Mouse (Mus musculus): ENCODE data around the gene Lhx3. TPM values are rescaled to one million over a fixed set of nuclear protein-coding genes. Genes with fewer than 3 reads are reported as not detected.

Lhx3 gene
- total and polyA plus RNA-seq, 2 experiments from 2014 or later, result not detected

DNA sequence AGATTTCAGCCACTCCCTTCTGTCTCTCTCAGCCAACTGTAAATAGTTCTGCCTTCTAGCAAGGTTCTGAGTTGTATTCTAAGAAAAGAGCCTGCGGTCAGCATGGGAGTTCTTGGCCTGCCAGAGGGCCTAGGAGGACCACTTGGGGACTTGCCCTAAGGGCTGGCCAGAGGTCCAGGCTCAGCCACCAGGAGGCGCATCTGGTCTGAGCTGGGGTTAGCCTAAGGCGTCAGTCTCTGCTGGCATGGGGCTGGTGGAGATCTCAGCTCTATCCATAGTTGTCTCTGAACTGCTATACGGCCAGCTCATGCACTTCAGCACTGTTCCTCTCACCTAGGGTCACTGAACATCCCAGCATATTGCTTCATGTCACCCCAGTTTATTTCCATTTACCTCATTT is 54.8 kb downstream of the Lhx3 start:
- no peak overlapping the region for H3K4me3 ChIP-seq (ENCODE audit: low read depth, low read length)
- H3K36me3 ChIP-seq (ENCODE audit: insufficient read depth), result no peaks in the 10 kb centered on the region
- H3K27ac ChIP-seq (ENCODE audit: low read depth, low read length), result no peak overlapping the region
- WGBS, result 30% methylated on average over 4 of the region's 4 CpGs
- no peaks in the 10 kb centered on the region for H3K27me3 ChIP-seq (ENCODE audit: insufficient read depth, low read length)
- no peak for ATAC-seq
- H3K9me3 ChIP-seq (ENCODE audit: low read length), result no peaks in the 10 kb centered on the region
- no peak overlapping the region for H3K4me2 ChIP-seq (ENCODE audit: low read depth)
- no peak for DNase-seq
- peaks cover 17% of the 10 kb centered on the region; the same call in 1 of the 2 replicates for H3K4me1 ChIP-seq (ENCODE audit: insufficient read depth)
- H3K9ac ChIP-seq, result no peak overlapping the region
- peak; percentile 52 for TF ChIP-seq CTCF (IDR thresholded peaks at IDR 0.05; ENCODE audit: low read depth)

Other genes starting within 250 kb of the Lhx3 start
- gene Camsap1, start 225.0 kb downstream of the Lhx3 start, total RNA-seq (2014; rRNA removed), result 132 and 140 TPM in 2 replicates
- gene Camsap1, start 225.0 kb downstream of the Lhx3 start, polyA plus RNA-seq (2015; fragmentation: Nextera tagmentation; extraction: Ambion mirVana), result 50.4 and 60.0 TPM in 2 replicates
- gene Ubac1, start 186.5 kb downstream of the Lhx3 start, total RNA-seq (2014; rRNA removed), result 121 and 126 TPM in 2 replicates
- gene Ubac1, start 186.5 kb downstream of the Lhx3 start, polyA plus RNA-seq (2015; fragmentation: Nextera tagmentation; extraction: Ambion mirVana), result 139 and 150 TPM in 2 replicates
- gene Nacc2, start 85.1 kb downstream of the Lhx3 start, total RNA-seq (2014; rRNA removed), result 18.5 and 18.9 TPM in 2 replicates
- 12.3 and 18.3 TPM in 2 replicates for gene Nacc2, start 85.1 kb downstream of the Lhx3 start, polyA plus RNA-seq (2015; fragmentation: Nextera tagmentation; extraction: Ambion mirVana)
- gene Qsox2, start 29.2 kb upstream of the Lhx3 start, total RNA-seq (2014; rRNA removed), result 21.2 and 22.2 TPM in 2 replicates
- 5.5 and 9.1 TPM in 2 replicates for gene Qsox2, start 29.2 kb upstream of the Lhx3 start, polyA plus RNA-seq (2015; fragmentation: Nextera tagmentation; extraction: Ambion mirVana)
- gene Ccdc187, start 86.3 kb upstream of the Lhx3 start, total RNA-seq (2014; rRNA removed), result 1.5 and 2.0 TPM in 2 replicates
- gene Ccdc187, start 86.3 kb upstream of the Lhx3 start, polyA plus RNA-seq (2015; fragmentation: Nextera tagmentation; extraction: Ambion mirVana), result 0.13 TPM in 2 replicates
- gene Gpsm1, start 107.2 kb upstream of the Lhx3 start, total RNA-seq (2014; rRNA removed), result 242 and 257 TPM in 2 replicates
- gene Gpsm1, start 107.2 kb upstream of the Lhx3 start, polyA plus RNA-seq (2015; fragmentation: Nextera tagmentation; extraction: Ambion mirVana), result 140 and 149 TPM in 2 replicates
- gene Dnlz, start 143.8 kb upstream of the Lhx3 start, total RNA-seq (2014; rRNA removed), result 32.2 and 39.8 TPM in 2 replicates
- gene Dnlz, start 143.8 kb upstream of the Lhx3 start, polyA plus RNA-seq (2015; fragmentation: Nextera tagmentation; extraction: Ambion mirVana), result 28.8 and 33.2 TPM in 2 replicates
- 4.0 and 4.1 TPM in 2 replicates for gene Card9, start 152.6 kb upstream of the Lhx3 start, total RNA-seq (2014; rRNA removed)
- 0.84 and 1.8 TPM in 2 replicates for gene Card9, start 152.6 kb upstream of the Lhx3 start, polyA plus RNA-seq (2015; fragmentation: Nextera tagmentation; extraction: Ambion mirVana)
- gene Snapc4, start 172.4 kb upstream of the Lhx3 start, total RNA-seq (2014; rRNA removed), result 56.7 and 58.6 TPM in 2 replicates
- 14.9 and 19.1 TPM in 2 replicates for gene Snapc4, start 172.4 kb upstream of the Lhx3 start, polyA plus RNA-seq (2015; fragmentation: Nextera tagmentation; extraction: Ambion mirVana)
- gene Entr1, start 181.0 kb upstream of the Lhx3 start, total RNA-seq (2014; rRNA removed), result 160 and 179 TPM in 2 replicates
- gene Entr1, start 181.0 kb upstream of the Lhx3 start, polyA plus RNA-seq (2015; fragmentation: Nextera tagmentation; extraction: Ambion mirVana), result 146 and 152 TPM in 2 replicates
- gene Pmpca, start 181.1 kb upstream of the Lhx3 start, total RNA-seq (2014; rRNA removed), result 66.0 and 74.3 TPM in 2 replicates
- gene Pmpca, start 181.1 kb upstream of the Lhx3 start, polyA plus RNA-seq (2015; fragmentation: Nextera tagmentation; extraction: Ambion mirVana), result 76.1 and 85.7 TPM in 2 replicates
- 24.1 and 26.6 TPM in 2 replicates for gene Inpp5e, start 200.9 kb upstream of the Lhx3 start, total RNA-seq (2014; rRNA removed)
- 8.9 and 12.6 TPM in 2 replicates for gene Inpp5e, start 200.9 kb upstream of the Lhx3 start, polyA plus RNA-seq (2015; fragmentation: Nextera tagmentation; extraction: Ambion mirVana)
- gene Sec16a, start 236.9 kb upstream of the Lhx3 start, total RNA-seq (2014; rRNA removed), result 52.6 and 65.6 TPM in 2 replicates
- gene Sec16a, start 236.9 kb upstream of the Lhx3 start, polyA plus RNA-seq (2015; fragmentation: Nextera tagmentation; extraction: Ambion mirVana), result 9.0 and 10.9 TPM in 2 replicates